Mouse (Mus musculus) liver, embryonic 14.5 days (tissue): Measurements from ENCODE around the gene Wfdc17. TPM values are rescaled to one million over a fixed set of nuclear protein-coding genes. Genes with fewer than 3 reads are reported as not detected.

Experiments
- ATAC-seq: fragments of 200-750 bp; cut with Nextera tagmentation; 2 replicates; pipeline ENCODE4 v1.8.0; 2017; ENCODE audit warnings: moderate number of reproducible peaks, mild to moderate bottlenecking, moderate library complexity; ENCODE audit not compliant: insufficient read depth
- DNase-seq, 3 experiments: peaks; one replicate each; pipeline ENCODE4 v3.0.0-alpha.2; 2012 to 2013; ENCODE audit warnings: low read depth in 3 of 3, low spot score in 3 of 3
- H3K27ac ChIP-seq: fragments of 300-500 bp; sonication (generic); 2 replicates; pipeline ENCODE4 v1.5.1; 2014; ENCODE audit warnings: moderate library complexity, mild to moderate bottlenecking, control low read depth, inconsistent platforms
- H3K27me3 ChIP-seq: fragments of 300-500 bp; sonication (generic); 2 replicates; pipeline ENCODE4 v1.6.1; 2014; ENCODE audit warnings: mild to moderate bottlenecking, low read length, moderate library complexity; ENCODE audit not compliant: control insufficient read depth, insufficient read depth
- H3K36me3 ChIP-seq: fragments of 300-500 bp; sonication (generic); replicated peaks from 2 replicates; pipeline ENCODE4 v1.6.1; 2014; ENCODE audit warnings: low read depth; ENCODE audit not compliant: control insufficient read depth, insufficient read depth
- H3K4me1 ChIP-seq, 2 experiments: fragments of 200-500 bp in 1 of 2; fragments of 300-500 bp in 1 of 2; sonication (generic) in 1 of 2; replicated peaks; 2 replicates each; pipeline ENCODE4 v1.6.1; 2012 to 2014; ENCODE audit warnings: antibody characterized with exemption in 1 of 2, inconsistent platforms in 1 of 2, low read length in 1 of 2; ENCODE audit not compliant: control insufficient read depth in 2 of 2, insufficient read depth in 2 of 2
- H3K4me2 ChIP-seq: fragments of 300-500 bp; sonication (generic); 2 replicates; pipeline ENCODE4 v1.6.1; 2014; ENCODE audit warnings: low read depth, mild to moderate bottlenecking, control low read depth, moderate library complexity
- H3K4me3 ChIP-seq, 2 experiments: fragments of 200-500 bp in 1 of 2; fragments of 300-500 bp in 1 of 2; sonication (generic) in 1 of 2; 2 replicates each; pipeline ENCODE4 v1.5.1; 2012 to 2014; ENCODE audit warnings: low read depth in 2 of 2, low read length in 2 of 2, mild to moderate bottlenecking in 2 of 2, control low read depth in 1 of 2, inconsistent platforms in 1 of 2, moderate library complexity in 1 of 2; ENCODE audit not compliant: insufficient read depth in 1 of 2
- H3K9ac ChIP-seq: fragments of 300-500 bp; sonication (generic); replicated peaks from 2 replicates; pipeline ENCODE4 v1.6.1; 2014; ENCODE audit warnings: mild to moderate bottlenecking, control low read depth, moderate library complexity
- H3K9me3 ChIP-seq: fragments of 300-500 bp; sonication (generic); 2 replicates; pipeline ENCODE4 v1.6.1; 2016; ENCODE audit warnings: low read length, mixed read lengths; ENCODE audit not compliant: control insufficient read depth
- CTCF ChIP-seq: IDR thresholded peaks from 2 replicates; pipeline ENCODE4 v1.5.1; 2016; ENCODE audit warnings: antibody characterized with exemption, low read depth, control low read depth
- EP300 ChIP-seq: IDR thresholded peaks from 2 replicates; pipeline ENCODE4 v1.6.1; 2016; ENCODE audit warnings: antibody characterized with exemption, low read depth
- WGBS: fragments of 180-500 bp; shearing (Covaris S2); extraction: QIAGEN DNeasy Blood & Tissue Kit; methylation state at CpG from one replicate; pipeline ENCODE4 v1.1.7; 2014; ENCODE audit not compliant: insufficient replicate concordance; 5-methylcytosine and 5-hydroxymethylcytosine counted together
- polyA plus RNA-seq, 2 experiments: library from polyadenylated mRNA; depleted of rRNA in 1 of 2; stranded (reverse) in 1 of 2; unstranded in 1 of 2; fragments of >200 nt; fragmentation: Nextera tagmentation in 1 of 2; extraction: Ambion mirVana in 1 of 2; gene quantifications; 2 replicates each; pipeline versions ENCODE4 v1.2.1 to v1.2.3; 2012 to 2014

The Wfdc17 gene
- polyA plus RNA-seq, 2 experiments: 7.9 to 21.7 TPM

- no peaks in the 10 kb centered on the region for H3K9me3 ChIP-seq
- H3K27me3 ChIP-seq: no peaks in the 10 kb centered on the region
- TF ChIP-seq CTCF (no peak), EP300 (no peak)
- ATAC-seq: no peak
- 61% methylated on average over 9 of the region's 9 CpGs for WGBS
- H3K4me1 ChIP-seq: peaks cover 0 to 3% of the 10 kb centered on the region in 2 experiments; a peak in 2 of 4 replicates
- no peak overlapping the region for H3K4me3 ChIP-seq
- H3K27ac ChIP-seq: no peak overlapping the region
- no peak overlapping the region for H3K4me2 ChIP-seq
- DNase-seq: no peak
- no peak overlapping the region for H3K9ac ChIP-seq
- H3K36me3 ChIP-seq: no peaks in the 10 kb centered on the region
Observed at GRCm38 (mm10) chr11:83742731-83743355, 39.1 kb downstream of the Wfdc17 start.

DNA sequence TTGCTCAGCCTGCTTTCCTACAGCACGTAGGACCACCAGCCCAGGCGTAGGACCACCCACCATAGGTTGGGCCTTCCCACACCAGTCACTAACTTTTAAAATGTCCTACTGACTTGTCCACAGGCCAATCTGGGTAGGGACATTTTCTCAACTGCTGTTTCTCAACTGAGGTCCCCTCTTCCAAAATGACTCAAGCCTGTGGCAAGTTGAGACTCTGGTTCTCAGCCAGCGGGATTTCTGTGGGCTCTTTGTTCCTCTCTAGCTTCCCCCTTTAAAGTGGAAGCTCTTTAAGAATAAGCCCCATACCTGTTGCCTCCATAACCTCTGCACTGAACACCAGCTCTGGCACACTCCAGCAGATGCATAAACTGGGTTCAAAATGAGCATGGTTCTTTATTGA is 39.7 kb downstream of the Wfdc17 start:
- H3K9ac ChIP-seq: no peak overlapping the region
- peaks cover 0 to 3% of the 10 kb centered on the region in 2 experiments; a peak in 2 of 4 replicates for H3K4me1 ChIP-seq
- ATAC-seq (no peak), DNase-seq (no peak)
- no peaks in the 10 kb centered on the region for H3K9me3 ChIP-seq
- no peak overlapping the region for H3K4me2 ChIP-seq
- WGBS: 50% methylated on average over 3 of the region's 3 CpGs
- no peak overlapping the region for H3K4me3 ChIP-seq
- H3K27ac ChIP-seq: no peak overlapping the region
- H3K27me3 ChIP-seq: no peaks in the 10 kb centered on the region
- H3K36me3 ChIP-seq: no peaks in the 10 kb centered on the region
- TF ChIP-seq CTCF: no peak
- no peak for TF ChIP-seq EP300

DNA sequence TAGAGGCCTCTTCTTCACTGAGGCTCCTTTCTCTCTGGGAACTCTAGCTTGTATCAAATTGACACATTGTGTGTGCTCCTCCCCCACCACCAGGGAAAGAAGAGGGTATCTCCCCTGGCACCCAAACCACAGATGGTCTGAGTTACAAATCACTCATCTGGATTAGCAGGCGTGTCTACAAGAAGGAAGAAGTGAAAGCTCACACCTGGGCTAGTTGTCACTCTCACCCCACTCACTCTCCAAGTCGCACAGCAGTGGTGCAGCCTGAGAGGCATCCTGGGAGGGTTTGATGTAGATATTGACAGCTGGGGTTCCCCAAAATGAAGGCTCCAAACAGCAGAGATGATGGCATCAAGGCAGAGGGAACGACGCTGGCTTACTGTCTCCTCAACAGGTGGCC is 42.4 kb downstream of the Wfdc17 start:
- no peaks in the 10 kb centered on the region; the same call in 1 of the 2 replicates for H3K9me3 ChIP-seq
- DNase-seq (no peak), ATAC-seq (no peak)
- H3K9ac ChIP-seq: no peak overlapping the region
- WGBS: 47% methylated on average over 4 of the region's 4 CpGs
- TF ChIP-seq EP300 (no peak), CTCF (no peak)
- no peak overlapping the region for H3K27ac ChIP-seq
- peaks cover 0 to 3% of the 10 kb centered on the region in 2 experiments; a peak in 2 of 4 replicates for H3K4me1 ChIP-seq
- no peak overlapping the region for H3K4me2 ChIP-seq
- no peaks in the 10 kb centered on the region for H3K27me3 ChIP-seq
- H3K4me3 ChIP-seq: no peak overlapping the region
- H3K36me3 ChIP-seq: no peaks in the 10 kb centered on the region

DNA sequence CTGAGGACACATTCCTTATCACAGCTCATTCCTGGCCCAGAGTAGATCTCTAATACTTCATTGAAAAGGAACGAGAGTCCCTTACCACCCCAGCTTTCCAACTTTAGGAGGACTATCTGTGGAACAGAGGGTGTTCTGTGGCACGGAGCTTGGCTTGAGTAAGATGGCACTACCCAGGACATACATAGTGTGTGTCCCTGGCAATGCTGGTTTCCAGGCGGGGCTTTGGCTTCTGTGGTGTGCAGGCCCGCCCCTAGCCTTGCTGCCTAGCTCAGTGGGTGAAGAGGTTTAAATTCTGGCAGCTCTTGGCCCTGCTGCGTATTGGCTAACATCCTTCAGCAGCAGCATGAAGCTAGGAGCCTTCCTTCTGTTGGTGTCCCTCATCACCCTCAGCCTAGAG is 42.9 kb downstream of the Wfdc17 start, which contains the start of gene Wfdc21:
Gene Wfdc21, plus strand, starts transcription at position 260 of the 400 bp plus-strand sequence.
- Histone ChIP-seq H3K4me3 (no peak within 1 kb of the TSS), H3K36me3 (no peaks in the 10 kb centered on the region), H3K9me3 (no peaks in the 10 kb centered on the region; the same call in 1 of the 2 replicates), H3K4me2 (no peak within 1 kb of the TSS), H3K9ac (no peak within 1 kb of the TSS), H3K27me3 (no peaks in the 10 kb centered on the region), H3K4me1 (peaks cover 0 to under 1% of the 10 kb centered on the region in 2 experiments; a peak in 2 of 4 replicates), H3K27ac (no peak within 1 kb of the TSS)
- 53% methylated on average over 5 of the region's 5 CpGs for whole genome bisulfite sequencing
- DNase-seq: no peak
- no peak for ATAC-seq
- no peak for TF ChIP-seq EP300

GRCm38 (mm10) chr11:83747376-83748265 is 43.8 kb downstream of the Wfdc17 start:
- H3K27ac ChIP-seq: no peak overlapping the region
- H3K36me3 ChIP-seq: no peaks in the 10 kb centered on the region
- WGBS: 43% methylated on average over 6 of the region's 6 CpGs
- peak in 2 of 3 experiments; percentile 6 to 9 for DNase-seq
- no peaks in the 10 kb centered on the region; a peak in 2 of 4 replicates for H3K4me1 ChIP-seq
- no peak overlapping the region for H3K9ac ChIP-seq
- no peaks in the 10 kb centered on the region; the same call in 1 of the 2 replicates for H3K9me3 ChIP-seq
- H3K4me2 ChIP-seq: no peak overlapping the region
- no peaks in the 10 kb centered on the region for H3K27me3 ChIP-seq
- no peak for ATAC-seq
- H3K4me3 ChIP-seq: no peak overlapping the region
- TF ChIP-seq CTCF (no peak), EP300 (no peak)
